ENCODE assay signal across 8 mouse cellular contexts in genomic region chrX:107402915-107403912, GRCm38 (mm10). TPM values are rescaled to one million over a fixed set of nuclear protein-coding genes. Genes with fewer than 3 reads are reported as not detected.
A peak's percentile ranks its signal among the peaks of the same experiment; 100 is the strongest.
DNase-seq lines count a peak whose midpoint lies in the region; ATAC-seq lines count a peak whose summit lies in the region.

Gene Itm2a (minus strand): TSS chrX:107403376.

- no peaks in the 10 kb centered on the region for H3K36me3 ChIP-seq in embryonic facial prominence, embryonic 15.5 days
- no peaks in the 10 kb centered on the region for H3K36me3 ChIP-seq in heart, embryonic 12.5 days
- H3K36me3 ChIP-seq in liver, embryonic 16.5 days (ENCODE audit: control insufficient read depth, insufficient read depth), result no peaks in the 10 kb centered on the region
- no peaks in the 10 kb centered on the region for H3K36me3 ChIP-seq in neural tube, embryonic 14.5 days (ENCODE audit: control insufficient read depth, insufficient read depth, low read length)

- WGBS in embryonic facial prominence, embryonic 15.5 days, result 14% methylated on average over 30 of the region's 30 CpGs
- 10% methylated on average over 30 of the region's 30 CpGs for WGBS in heart, embryonic 12.5 days
- 10% methylated on average over 29 of the region's 30 CpGs for WGBS in liver, embryonic 16.5 days (ENCODE audit: insufficient replicate concordance)
- 17% methylated on average over 24 of the region's 30 CpGs for WGBS in neural tube, embryonic 14.5 days

- ATAC-seq in embryonic facial prominence, embryonic 15.5 days (ENCODE audit: insufficient number of reproducible peaks, low FRiP score, low TSS enrichment, low read depth), result peak; percentile 92
- peak; percentile 93 for ATAC-seq in heart, embryonic 12.5 days (ENCODE audit: insufficient number of reproducible peaks, low FRiP score)
- peak; percentile 77 for ATAC-seq in liver, embryonic 16.5 days (ENCODE audit: low read depth)
- ATAC-seq in neural tube, embryonic 14.5 days (ENCODE audit: low read depth), result peak; percentile 96

- H3K4me1 ChIP-seq in embryonic facial prominence, embryonic 15.5 days, result no peaks in the 10 kb centered on the region
- H3K4me1 ChIP-seq in heart, embryonic 12.5 days (replicated peaks), result 0 out of 2 replicates have a peak, but pooled peaks cover 2% of the 10 kb centered on the region
- H3K4me1 ChIP-seq in liver, embryonic 16.5 days (ENCODE audit: control insufficient read depth, low read depth, low read length), result no peaks in the 10 kb centered on the region
- H3K4me1 ChIP-seq in neural tube, embryonic 14.5 days (ENCODE audit: control insufficient read depth, insufficient read depth, low read length), result no peaks in the 10 kb centered on the region

- H3K9me3 ChIP-seq in embryonic facial prominence, embryonic 15.5 days (replicated peaks), result no peaks in the 10 kb centered on the region
- no peaks in the 10 kb centered on the region for H3K9me3 ChIP-seq in heart, embryonic 12.5 days (replicated peaks)
- H3K9me3 ChIP-seq in liver, embryonic 16.5 days (replicated peaks; ENCODE audit: control insufficient read depth, low read length), result no peaks in the 10 kb centered on the region
- no peaks in the 10 kb centered on the region for H3K9me3 ChIP-seq in neural tube, embryonic 14.5 days (ENCODE audit: control insufficient read depth, low read length)

- H3K4me2 ChIP-seq in embryonic facial prominence, embryonic 15.5 days (replicated peaks), result peak within 1 kb of the TSS; percentile 51
- peak within 1 kb of the TSS; percentile 59 for H3K4me2 ChIP-seq in heart, embryonic 12.5 days
- H3K4me2 ChIP-seq in liver, embryonic 16.5 days (ENCODE audit: low read depth, low read length), result peak within 1 kb of the TSS; percentile 49
- peak within 1 kb of the TSS; percentile 61 for H3K4me2 ChIP-seq in neural tube, embryonic 14.5 days (ENCODE audit: low read depth, low read length)

- H3K27me3 ChIP-seq in embryonic facial prominence, embryonic 15.5 days, result no peaks in the 10 kb centered on the region
- no peaks in the 10 kb centered on the region for H3K27me3 ChIP-seq in heart, embryonic 12.5 days (replicated peaks)
- H3K27me3 ChIP-seq in liver, embryonic 16.5 days (ENCODE audit: control insufficient read depth, insufficient read depth, low read depth, low read length), result no peaks in the 10 kb centered on the region
- no peaks in the 10 kb centered on the region for H3K27me3 ChIP-seq in neural tube, embryonic 14.5 days (ENCODE audit: control insufficient read depth, insufficient read depth, low read length)

- peak within 1 kb of the TSS; percentile 86 for H3K27ac ChIP-seq in embryonic facial prominence, embryonic 15.5 days (replicated peaks)
- H3K27ac ChIP-seq in heart, embryonic 12.5 days (ENCODE audit: poor library complexity, severe bottlenecking), result peak within 1 kb of the TSS; percentile 77
- H3K27ac ChIP-seq in liver, embryonic 16.5 days (ENCODE audit: low read length), result no peak within 1 kb of the TSS
- no peak within 1 kb of the TSS for H3K27ac ChIP-seq in neural tube, embryonic 14.5 days (ENCODE audit: low read depth, low read length)

- peak; percentile 19 to 36 for DNase-seq in B cell, adult 2 months
- peak; percentile 66 for DNase-seq in Muller cell, postnatal 12 days (ENCODE audit: inconsistent ontology term)
- peak; percentile 35 to 50 for DNase-seq in kidney, postnatal 4 days
- DNase-seq in thymus, postnatal 14 days, result peak; percentile 59

- H3K4me3 ChIP-seq in embryonic facial prominence, embryonic 15.5 days (replicated peaks), result peak within 1 kb of the TSS; percentile 57
- peak within 1 kb of the TSS; percentile 71 for H3K4me3 ChIP-seq in heart, embryonic 12.5 days
- peak within 1 kb of the TSS; percentile 56 for H3K4me3 ChIP-seq in liver, embryonic 16.5 days (ENCODE audit: low read depth, low read length)
- peak within 1 kb of the TSS; percentile 41 for H3K4me3 ChIP-seq in neural tube, embryonic 14.5 days (ENCODE audit: low read depth, low read length)

- peak within 1 kb of the TSS; percentile 40 for H3K9ac ChIP-seq in embryonic facial prominence, embryonic 15.5 days
- peak within 1 kb of the TSS; percentile 74 for H3K9ac ChIP-seq in heart, embryonic 12.5 days
- peak within 1 kb of the TSS; percentile 37; the same call in 1 of the 2 replicates for H3K9ac ChIP-seq in liver, embryonic 16.5 days (ENCODE audit: low read depth, low read length)
- H3K9ac ChIP-seq in neural tube, embryonic 14.5 days (replicated peaks; ENCODE audit: low read depth, low read length), result peak within 1 kb of the TSS; percentile 47

RNA-seq across cellular contexts. Expression of gene Itm2a, which starts in this region (rescaled TPM):
- 1,173 and 1,308 TPM in 2 replicates for polyA plus RNA-seq in embryonic facial prominence, embryonic 15.5 days (2015; fragmentation: Nextera tagmentation; extraction: Ambion mirVana)
- polyA plus RNA-seq in heart, embryonic 12.5 days (2016; fragmentation: Nextera tagmentation; extraction: Ambion mirVana), result 493 and 499 TPM in 2 replicates
- 129 and 131 TPM in 2 replicates for polyA plus RNA-seq in liver, embryonic 16.5 days (2015; fragmentation: Nextera tagmentation; extraction: Ambion mirVana)
- 74.8 and 174 TPM in 2 replicates for polyA plus RNA-seq in neural tube, embryonic 14.5 days (2014; fragmentation: Nextera tagmentation; extraction: Ambion mirVana)

Comparison
In these comparisons a context has a peak if more than half of its experiments do, and no peak if none do; other contexts are left out.
1. H3K27ac ChIP-seq: peak in embryonic facial prominence, embryonic 15.5 days (single experiment) and heart, embryonic 12.5 days (single experiment); none in liver, embryonic 16.5 days (single experiment) and neural tube, embryonic 14.5 days (single experiment).
2. Peak in every context shown above with its lines, with median percentiles within 50 percentile points of each other: DNase-seq, ATAC-seq, H3K4me2 ChIP-seq, H3K4me3 ChIP-seq and H3K9ac ChIP-seq.